17 mouse cellular contexts compared by ENCODE assay signal in genomic region chr5:31821204-31821603, GRCm38 (mm10).
"Had no signal": no experiment of that assay in that cellular context is flagged by ENCODE, and none has a peak within 500 bp of the region (broad histone marks: within the 10 kb centered on the region; RNA-seq: fewer than 3 reads in every experiment).

No protein-coding gene starts in this region.

- ATAC-seq: intestine, embryonic 15.5 days; midbrain, embryonic 15.5 days had no signal

- H3K4me1 ChIP-seq: intestine, embryonic 15.5 days; liver, embryonic 13.5 days; midbrain, embryonic 12.5 days; midbrain, embryonic 15.5 days; neural tube, embryonic 13.5 days had no signal

- H3K36me3 ChIP-seq: intestine, embryonic 15.5 days; kidney, embryonic 15.5 days; liver, embryonic 13.5 days; midbrain, embryonic 12.5 days; midbrain, embryonic 15.5 days; neural tube, embryonic 13.5 days had no signal

- H3K4me3 ChIP-seq: intestine, embryonic 15.5 days; kidney, embryonic 15.5 days; left cerebral cortex, adult 2 months; liver, embryonic 13.5 days; midbrain, embryonic 12.5 days; midbrain, embryonic 15.5 days; myocyte; neural tube, embryonic 13.5 days had no signal

- DNase-seq: kidney, adult 11 months; kidney, adult 8-10 months; kidney, postnatal 10 days; kidney, postnatal 36 days; layer of hippocampus, postnatal 36 days; liver, embryonic 13.5 days; lung, adult 2 months; lung, postnatal 14 days; lung, postnatal 4 days; retina, postnatal 1 day had no signal

- H3K27ac ChIP-seq: intestine, embryonic 15.5 days; kidney, embryonic 15.5 days; left cerebral cortex, adult 2 months; liver, embryonic 13.5 days; midbrain, embryonic 12.5 days; midbrain, embryonic 15.5 days; neural tube, embryonic 13.5 days had no signal

- H3K27me3 ChIP-seq: intestine, embryonic 15.5 days; kidney, embryonic 15.5 days; liver, embryonic 13.5 days; midbrain, embryonic 12.5 days; midbrain, embryonic 15.5 days; neural tube, embryonic 13.5 days had no signal
